Mouse (Mus musculus) ovary, postnatal 36 days (tissue): Measurements from ENCODE around the gene Shbg.
"Not testable (repeated sequence)": the region's sequence is repeated elsewhere in the genome, so short reads cannot be mapped to it uniquely, and the experiment has no call there.

ENCODE experiments used
- DNase-seq: peaks from one replicate; pipeline ENCODE4 v3.0.0; 2022; ENCODE audit warnings: low spot score, mixed read lengths

The Shbg gene

GRCm38 (mm10) chr11:69632284-69633089 is 14.8 kb upstream of the Shbg start, which contains the start of gene Fxr2:
Fxr2 (plus strand) TSS chr11:69632990.
- peak; percentile 100 for DNase-seq

DNA sequence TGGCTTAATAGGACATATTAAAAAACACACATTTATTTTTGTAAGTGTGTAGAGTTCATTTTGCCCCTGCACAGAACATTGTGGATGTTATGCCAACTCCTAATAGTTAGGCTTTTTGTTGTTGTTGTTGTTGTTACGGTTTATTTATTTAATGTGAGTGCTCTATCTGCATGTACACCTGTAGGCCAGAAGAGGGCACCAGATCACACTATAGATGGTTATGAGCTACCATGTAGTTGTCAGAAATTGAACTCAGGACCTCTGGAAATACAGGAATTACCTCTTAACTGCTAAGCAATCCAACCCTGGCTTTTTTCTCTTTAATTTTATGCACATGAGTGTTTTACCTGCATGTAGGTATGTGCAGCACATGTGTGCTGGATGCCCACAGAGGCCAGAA is 12.1 kb upstream of the Shbg start:
- no peak for DNase-seq

DNA sequence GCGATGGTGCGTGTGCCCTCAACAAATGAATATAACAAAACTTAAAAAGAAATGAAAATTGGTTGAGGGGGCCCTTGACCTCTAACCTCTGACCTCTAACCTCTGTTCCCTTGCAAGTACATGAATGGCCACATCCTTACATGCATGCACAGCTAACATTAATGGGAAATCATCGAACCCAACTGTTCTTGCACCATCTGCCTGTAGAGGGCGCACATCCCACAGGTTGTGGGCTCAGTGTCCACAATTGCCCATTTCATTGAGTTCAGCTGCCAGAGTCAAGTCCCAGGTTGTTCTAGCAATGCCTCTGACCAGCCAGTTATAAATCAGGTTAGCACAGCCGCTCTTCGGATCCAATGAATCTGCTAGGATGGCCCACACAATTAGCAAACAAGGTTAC is 10.6 kb upstream of the Shbg start:
- peak; percentile 68 for DNase-seq

DNA sequence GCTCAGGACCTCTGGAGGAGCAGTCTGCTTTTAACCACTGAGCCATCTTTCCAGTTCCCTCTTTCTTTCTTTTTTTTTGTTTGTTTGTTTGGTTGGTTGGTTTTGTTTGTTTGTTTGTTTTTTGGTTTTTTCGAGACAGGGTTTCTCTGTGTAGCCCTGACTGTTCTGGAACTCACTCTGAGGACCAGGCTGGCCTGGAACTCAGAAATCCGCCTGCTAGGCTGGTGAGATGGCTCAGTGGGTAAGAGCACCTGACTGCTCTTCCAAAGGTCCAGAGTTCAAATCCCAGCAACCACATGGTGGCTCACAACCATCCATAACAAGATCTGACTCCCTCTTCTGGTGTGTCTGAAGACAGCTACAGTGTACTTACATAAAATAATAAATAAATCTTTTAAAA is 6.6 kb upstream of the Shbg start:
- DNase-seq = not testable (repeated sequence)

DNA sequence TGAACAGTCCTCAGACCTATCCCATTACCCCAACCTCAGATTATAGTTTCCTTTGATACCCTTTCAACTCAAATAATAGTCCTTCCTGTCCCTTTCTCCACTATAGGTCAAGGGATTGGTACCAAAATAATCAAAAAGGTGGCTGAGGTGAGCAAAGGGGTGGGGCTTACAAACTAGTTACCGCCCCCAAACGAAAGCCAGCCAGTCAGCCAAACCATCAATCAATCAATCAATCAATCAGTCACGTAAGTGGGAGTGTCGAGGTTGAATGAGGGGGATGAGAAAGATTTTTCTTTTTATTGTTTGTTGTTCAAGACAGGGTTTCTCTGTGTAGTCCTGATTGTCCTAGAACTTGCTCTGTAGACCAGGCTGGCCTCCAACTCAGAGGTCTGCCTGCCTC is 5.3 kb upstream of the Shbg start:
- DNase-seq = no peak

DNA sequence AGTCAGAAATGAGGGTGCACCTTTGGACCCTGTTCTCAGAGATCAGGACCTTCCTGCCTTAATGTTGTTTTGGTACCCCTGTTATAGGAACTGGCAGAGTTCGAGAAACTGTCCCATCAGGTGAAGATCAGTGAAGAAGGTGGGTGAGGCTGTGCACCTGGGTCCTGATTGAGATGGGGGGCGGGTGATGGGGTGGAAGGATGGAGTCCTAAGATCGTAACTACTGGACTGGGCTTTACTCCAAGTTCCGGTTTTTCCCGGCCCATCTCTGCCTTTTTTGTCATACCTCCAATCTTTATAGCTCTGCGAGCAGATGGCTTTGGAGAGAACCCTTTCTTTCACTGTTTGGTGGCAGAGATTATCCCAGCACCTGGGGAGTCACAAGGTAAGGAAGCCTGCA is 4.7 kb upstream of the Shbg start:
- no peak for DNase-seq

- peak; percentile 59 for DNase-seq
Measured at GRCm38 (mm10) chr11:69621571-69622268, 4.0 kb upstream of the Shbg start, which contains the start of gene Sat2. Sat2 (plus strand) TSS chr11:69622024.

DNA sequence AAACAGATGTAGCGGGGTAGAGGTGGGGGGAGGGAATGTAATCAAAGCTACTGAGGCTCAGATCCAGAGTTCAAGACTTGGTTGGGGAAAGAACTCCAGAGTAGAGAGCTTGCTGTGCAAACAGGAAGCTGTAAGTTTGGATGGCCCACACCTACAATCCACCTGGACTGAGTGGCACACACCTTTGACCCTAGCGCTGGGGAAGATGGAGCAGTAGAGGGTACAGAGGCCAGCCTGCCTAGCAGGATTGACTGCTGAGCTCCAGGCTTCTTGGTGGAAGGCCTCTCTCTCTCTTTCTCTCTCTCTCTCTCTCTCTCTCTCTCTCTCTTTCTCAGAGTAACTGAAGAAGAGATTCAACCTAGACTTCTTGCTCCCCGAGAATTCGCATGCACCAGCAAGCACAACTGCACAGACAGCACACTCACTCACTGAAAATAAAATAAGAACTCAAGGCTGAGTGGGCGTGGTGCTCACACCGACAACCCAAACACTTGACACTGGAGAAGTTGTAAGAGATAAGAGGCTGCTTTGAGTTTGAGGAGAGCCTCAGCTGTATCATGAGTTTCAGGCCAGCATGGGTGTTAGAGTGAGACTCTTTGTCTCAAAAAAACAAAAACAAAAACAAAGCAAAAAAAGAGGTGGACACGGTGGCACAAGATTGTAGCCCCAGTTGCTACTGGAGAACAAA is 2.8 kb upstream of the Shbg start:
- DNase-seq = peak; percentile 29

DNA sequence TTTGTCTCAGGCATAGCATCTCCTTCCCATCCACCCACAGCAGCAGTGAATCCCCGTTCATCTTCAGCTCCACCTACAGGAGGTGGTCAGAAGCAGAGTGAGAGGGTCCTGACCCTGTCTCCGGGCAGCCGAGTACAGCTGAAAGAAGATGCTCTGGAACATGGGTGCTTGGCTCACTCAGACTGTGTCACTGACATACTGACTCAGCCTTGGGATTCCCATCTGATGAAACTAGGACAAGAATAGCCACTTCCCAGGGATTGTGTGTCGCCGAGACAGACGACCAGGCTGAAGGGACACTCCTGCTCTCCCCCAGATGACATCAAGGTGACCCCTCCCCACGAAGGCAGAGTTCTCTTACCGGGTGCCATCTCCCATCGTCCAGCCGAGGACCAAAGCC is 924 bp downstream of the Shbg start:
- no peak for DNase-seq

GRCm38 (mm10) chr11:69614257-69614588 is 3.5 kb downstream of the Shbg start:
- DNase-seq = not testable (repeated sequence)

GRCm38 (mm10) chr11:69613553-69614256 is 4.0 kb downstream of the Shbg start:
- DNase-seq = peak; percentile 89

DNA sequence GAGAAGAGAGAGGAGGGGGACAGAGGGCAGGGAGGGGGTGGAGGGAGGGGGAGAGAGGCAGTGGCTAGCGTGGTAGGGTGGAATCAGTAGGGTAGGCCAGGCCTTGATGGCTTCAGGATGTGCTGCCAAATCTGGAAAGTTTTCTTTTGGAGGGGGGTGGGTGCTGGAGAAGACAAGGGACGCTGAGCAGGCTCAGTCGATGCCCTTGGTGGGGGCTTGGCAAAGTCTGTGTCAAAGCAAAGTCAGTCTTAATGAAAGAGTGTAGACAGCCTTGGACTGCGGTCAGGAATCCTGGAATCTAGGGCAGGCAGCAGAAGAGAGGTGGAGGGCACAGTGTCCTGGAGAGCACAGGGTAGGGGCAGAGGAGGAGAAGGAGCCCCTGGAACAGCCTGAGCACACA is 6.8 kb downstream of the Shbg start:
- DNase-seq = no peak

GRCm38 (mm10) chr11:69609416-69609815 is 8.3 kb downstream of the Shbg start:
- no peak for DNase-seq

- DNase-seq = no peak
Measured at GRCm38 (mm10) chr11:69608525-69608924, 9.2 kb downstream of the Shbg start.

DNA sequence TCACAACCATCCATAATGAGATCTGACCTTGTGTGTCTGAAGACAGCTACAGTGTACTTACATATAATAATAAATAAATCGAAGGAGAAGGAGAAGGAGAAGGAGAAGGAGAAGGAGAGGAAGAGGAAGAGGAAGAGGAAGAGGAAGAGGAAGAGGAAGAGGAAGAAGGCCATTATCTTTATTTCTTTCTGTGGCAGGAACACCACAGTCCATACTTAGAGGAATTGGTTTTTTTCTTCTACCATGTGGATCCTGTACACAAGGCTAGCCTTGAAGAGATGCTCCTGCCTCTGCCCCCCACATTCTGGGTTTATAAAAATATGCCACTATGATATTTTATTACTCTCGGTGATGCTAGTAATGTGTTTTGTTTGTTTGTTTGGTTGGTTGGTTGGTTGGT is 10.9 kb downstream of the Shbg start:
- no peak for DNase-seq

DNA sequence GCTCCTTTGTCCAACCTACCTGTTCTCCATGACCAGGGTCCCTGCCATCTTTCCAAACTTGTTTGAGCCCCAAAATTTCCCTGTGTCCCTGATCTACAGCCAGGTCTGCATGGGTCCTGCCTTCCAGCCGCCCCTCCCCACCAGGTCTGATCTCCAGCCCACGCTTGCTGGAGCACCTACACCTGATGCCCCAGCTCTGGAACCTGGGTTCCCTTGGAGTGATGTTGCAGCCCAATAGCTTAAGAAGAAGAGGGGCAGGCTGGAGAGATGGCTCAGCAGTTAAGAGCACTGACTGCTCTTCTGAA is 11.3 kb downstream of the Shbg start:
- no peak for DNase-seq

- peak; percentile 86 for DNase-seq
Measured at GRCm38 (mm10) chr11:69605726-69606490, 11.8 kb downstream of the Shbg start, which contains the start of gene Atp1b2. Atp1b2 (minus strand) TSS chr11:69605942.

DNA sequence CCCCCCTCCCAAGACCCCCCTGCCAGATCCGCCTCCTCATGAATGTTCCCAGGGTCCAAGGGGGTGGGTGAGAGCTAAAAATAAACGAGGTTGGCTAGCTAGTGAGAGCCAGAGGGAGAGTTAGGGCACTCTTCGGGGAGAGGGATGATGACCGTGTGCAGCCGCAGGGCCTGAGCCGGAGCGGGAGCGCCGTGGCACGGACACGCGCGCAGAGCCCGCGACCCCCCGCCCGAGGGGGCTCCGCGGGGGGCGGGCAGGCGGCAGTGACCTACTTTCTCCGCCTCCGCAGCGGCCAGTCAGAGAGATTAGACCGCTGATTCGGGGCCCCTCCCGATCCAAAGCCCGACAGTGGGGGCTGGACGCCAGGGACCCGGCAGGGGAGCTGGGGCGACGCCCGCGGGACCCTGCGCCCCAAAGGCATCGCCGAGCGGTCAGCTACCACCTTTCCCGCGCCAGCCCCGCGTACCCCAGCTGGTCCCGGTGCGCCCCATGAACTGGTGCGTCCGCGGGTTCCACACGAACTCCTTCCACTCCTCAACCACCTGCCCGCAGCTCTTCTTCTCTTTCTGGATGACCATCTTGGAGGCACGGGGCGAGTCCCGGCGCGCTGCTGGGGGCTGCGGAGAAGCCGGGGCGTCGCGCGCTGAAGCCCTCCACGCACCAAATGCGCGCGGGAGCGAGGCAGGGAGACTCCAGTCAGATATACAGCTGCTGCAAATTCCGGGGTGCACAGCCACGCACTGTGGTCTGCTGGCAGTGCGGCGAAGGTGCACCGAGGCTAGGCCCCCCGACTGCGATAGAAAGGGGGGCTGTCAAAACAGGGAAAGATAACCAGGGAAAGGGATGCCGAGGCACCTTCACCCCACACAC is 12.7 kb downstream of the Shbg start:
- peak; percentile 47 for DNase-seq

- no peak for DNase-seq
Measured at GRCm38 (mm10) chr11:69604347-69604746, 13.4 kb downstream of the Shbg start.

GRCm38 (mm10) chr11:69603516-69603915 is 14.2 kb downstream of the Shbg start:
- DNase-seq = no peak

DNA sequence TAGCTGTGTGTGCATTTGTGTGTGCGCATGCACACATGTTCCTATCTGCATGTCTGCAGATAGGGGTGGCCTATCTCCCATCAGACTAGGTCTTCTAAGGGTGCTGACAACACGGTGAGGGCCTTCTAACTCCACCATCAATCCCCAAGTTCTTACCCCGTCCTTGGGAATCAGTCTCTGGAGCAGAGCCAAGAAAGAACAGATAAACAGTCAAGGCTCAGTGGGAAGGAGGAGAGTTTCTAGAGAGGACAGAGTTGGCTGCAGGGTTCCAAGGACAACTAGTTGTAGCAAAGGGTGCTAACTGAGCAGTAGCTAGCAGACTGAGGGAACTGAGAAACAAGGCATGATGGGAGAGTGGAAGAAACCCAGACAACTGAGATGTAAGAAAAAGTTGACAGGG is 15.9 kb downstream of the Shbg start:
- peak; percentile 20 for DNase-seq
